Mouse (Mus musculus) kidney, adult 2 months (tissue): ENCODE results near the gene Ypel5.

ENCODE experiments used
- CTCF ChIP-seq: fragments of 200-500 bp; conservative IDR thresholded peaks from 2 replicates; pipeline ENCODE4 v1.5.1; 2011; ENCODE audit warnings: low read depth, mild to moderate bottlenecking, control low read depth, low read length, moderate library complexity, mixed read lengths; ENCODE audit not compliant: insufficient read depth, insufficient read length
- POLR2A ChIP-seq: fragments of 200-500 bp; IDR thresholded peaks from one replicate; pipeline ENCODE4 v1.6.1; 2011; ENCODE audit warnings: low read depth, low read length, control low read depth

DNA sequence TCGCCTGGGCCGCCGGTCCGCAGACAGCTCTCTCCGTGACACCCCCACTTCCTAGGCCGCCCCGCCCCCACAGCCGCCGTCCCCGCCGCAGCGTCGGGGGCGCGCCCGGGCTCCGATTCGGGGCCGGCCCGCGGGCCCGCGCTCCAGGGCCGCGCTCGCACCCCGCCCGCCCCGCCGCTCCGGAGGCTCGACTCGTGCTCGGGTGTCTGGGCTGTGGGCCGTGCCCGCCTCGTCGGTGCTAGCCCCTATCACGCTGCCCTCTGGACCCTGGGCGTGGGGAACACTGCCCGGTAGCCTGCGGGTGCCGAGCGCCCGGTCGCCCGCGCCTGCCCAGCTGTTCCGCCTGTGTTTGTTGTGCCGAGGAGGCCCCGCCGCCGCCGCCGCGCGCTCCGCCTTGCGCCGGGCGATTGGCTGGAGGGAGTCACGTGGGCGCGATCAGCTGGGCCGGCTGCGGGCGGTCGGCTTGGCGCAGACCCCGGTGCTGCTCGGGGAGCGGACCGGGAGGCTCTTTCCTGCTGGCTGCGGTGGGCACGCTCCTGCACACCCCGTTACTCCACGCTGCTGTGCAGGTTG, 973 bp downstream of the Ypel5 start:
- no peak for TF ChIP-seq CTCF
- TF ChIP-seq POLR2A: no peak
